Mouse (Mus musculus) cerebellum, adult 2 months (tissue): ENCODE results near the gene Tbc1d10c. TPM values are rescaled to one million over a fixed set of nuclear protein-coding genes. Genes with fewer than 3 reads are reported as not detected.
A peak's percentile ranks its signal among the peaks of the same experiment; 100 is the strongest.

Experiments used
- DNase-seq, 2 experiments: peaks; one replicate each; pipeline ENCODE4 v3.0.0; 2021
- H3K27ac ChIP-seq: fragments of 200-500 bp; 2 replicates; pipeline ENCODE4 v1.5.1; 2012; ENCODE audit warnings: low read length, control low read depth, inconsistent platforms; ENCODE audit not compliant: insufficient read depth
- H3K27me3 ChIP-seq: fragments of 200-500 bp; 2 replicates; pipeline ENCODE4 v1.6.1; 2012; ENCODE audit warnings: inconsistent platforms, mild to moderate bottlenecking, low read length, moderate library complexity; ENCODE audit not compliant: control insufficient read depth, insufficient read depth
- H3K4me1 ChIP-seq: fragments of 200-500 bp; 2 replicates; pipeline ENCODE4 v1.6.1; 2011; ENCODE audit warnings: low read length; ENCODE audit not compliant: control insufficient read depth, insufficient read depth
- H3K4me3 ChIP-seq: fragments of 200-500 bp; replicated peaks from 2 replicates; pipeline ENCODE3; 2011; ENCODE audit warnings: mild to moderate bottlenecking, low read depth, low read length, control low read depth; ENCODE audit not compliant: insufficient read depth
- CTCF ChIP-seq: fragments of 200-500 bp; IDR thresholded peaks from 2 replicates; pipeline ENCODE4 v1.5.1; 2011; ENCODE audit warnings: low read depth, mild to moderate bottlenecking, control low read depth, low read length, moderate library complexity, borderline replicate concordance; ENCODE audit not compliant: insufficient read depth
- POLR2A ChIP-seq: fragments of 200-500 bp; IDR thresholded peaks from 2 replicates; pipeline ENCODE4 v1.6.1; 2011; ENCODE audit warnings: low read length, control low read depth, borderline replicate concordance; ENCODE audit not compliant: insufficient read depth
- WGBS: fragments of 180-500 bp; shearing (Covaris S2); methylation state at CpG from one replicate; pipeline ENCODE4 v1.1.7; 2018; 5-methylcytosine and 5-hydroxymethylcytosine counted together
- polyA plus RNA-seq: library from polyadenylated mRNA; depleted of rRNA; stranded (reverse); fragments of >200 nt; gene quantifications from 2 replicates; pipeline ENCODE4 v1.2.3, GENCODE M21; 2012

Tbc1d10c gene
- polyA plus RNA-seq, 1 experiment, result 1.1 TPM

GRCm38 (mm10) chr19:4156771-4157170, 34.3 kb downstream of the Tbc1d10c start:
- no peak for TF ChIP-seq POLR2A
- no peak for TF ChIP-seq CTCF
- Histone ChIP-seq H3K4me1 (peaks cover 21% of the 10 kb centered on the region), H3K27ac (no peak overlapping the region), H3K27me3 (no peaks in the 10 kb centered on the region), H3K4me3 (no peak overlapping the region)
- peak in 1 of 2 experiments; percentile 12 for DNase-seq
- 84% methylated on average over 12 of the region's 12 CpGs for WGBS

- WGBS, result 43% methylated on average over 20 of the region's 20 CpGs
- H3K4me1 ChIP-seq, result peaks cover 22% of the 10 kb centered on the region
- no peak overlapping the region for H3K27ac ChIP-seq
- TF ChIP-seq POLR2A (no peak), CTCF (no peak)
- DNase-seq, result peak; percentile 8 to 39
- H3K4me3 ChIP-seq, result no peak overlapping the region
- no peaks in the 10 kb centered on the region for H3K27me3 ChIP-seq
These were observed 35.0 kb downstream of the Tbc1d10c start for GRCm38 (mm10) chr19:4156073-4156579.

- no peak overlapping the region for H3K27ac ChIP-seq
These were observed 35.6 kb downstream of the Tbc1d10c start for GRCm38 (mm10) chr19:4155223-4156072.

GRCm38 (mm10) chr19:4154437-4155222, 36.5 kb downstream of the Tbc1d10c start:
- TF ChIP-seq CTCF (no peak), POLR2A (no peak; the same call in 1 of the 2 replicates)
- Histone ChIP-seq H3K4me1 (peaks cover 28% of the 10 kb centered on the region), H3K27me3 (no peaks in the 10 kb centered on the region), H3K27ac (peak overlapping the region; percentile 69), H3K4me3 (no peak overlapping the region)
- DNase-seq, result peak; percentile 13 to 26
- 74% methylated on average over 13 of the region's 13 CpGs for WGBS

More at GRCm38 (mm10) chr19:4155223-4156072, 35.6 kb downstream of the Tbc1d10c start:
- TF ChIP-seq POLR2A (no peak), CTCF (no peak)
- DNase-seq, result peak; percentile 21 to 34
- no peaks in the 10 kb centered on the region for H3K27me3 ChIP-seq
- 63% methylated on average over 6 of the region's 6 CpGs for WGBS
- no peak overlapping the region for H3K4me3 ChIP-seq
- H3K4me1 ChIP-seq, result peaks cover 22% of the 10 kb centered on the region

- Histone ChIP-seq H3K4me1 (peaks cover 32% of the 10 kb centered on the region), H3K27me3 (no peaks in the 10 kb centered on the region), H3K4me3 (peak within 1 kb of the TSS; percentile 6), H3K27ac (peak within 1 kb of the TSS; percentile 69)
- TF ChIP-seq CTCF, result no peak
- TF ChIP-seq POLR2A, result peak; percentile 42; the same call in 1 of the 2 replicates
- peak; percentile 80 to 83 for DNase-seq
- WGBS, result 6% methylated on average over 11 of the region's 11 CpGs
These were observed 37.8 kb downstream of the Tbc1d10c start, which contains the start of gene Ptprcap for GRCm38 (mm10) chr19:4153232-4153654. Ptprcap (plus strand) TSS chr19:4153604.

GRCm38 (mm10) chr19:4152445-4153231, 38.4 kb downstream of the Tbc1d10c start:
- WGBS, result 38% methylated on average over 8 of the region's 8 CpGs
- peak overlapping the region; percentile 69 for H3K27ac ChIP-seq
- H3K4me3 ChIP-seq, result peak overlapping the region; percentile 6
- H3K4me1 ChIP-seq, result peaks cover 36% of the 10 kb centered on the region
- H3K27me3 ChIP-seq, result no peaks in the 10 kb centered on the region
- TF ChIP-seq POLR2A, result no peak
- TF ChIP-seq CTCF, result no peak
- DNase-seq, result peak in 1 of 2 experiments; percentile 24

- peak in 1 of 2 experiments; percentile 10 for DNase-seq
- H3K27ac ChIP-seq, result no peak overlapping the region
- H3K4me3 ChIP-seq, result no peak overlapping the region
- WGBS, result 90% methylated on average over 5 of the region's 5 CpGs
- H3K27me3 ChIP-seq, result no peaks in the 10 kb centered on the region
- H3K4me1 ChIP-seq, result peaks cover 44% of the 10 kb centered on the region
- TF ChIP-seq POLR2A (no peak), CTCF (no peak)
These were observed 39.2 kb downstream of the Tbc1d10c start for GRCm38 (mm10) chr19:4151898-4152297.
